Mouse (Mus musculus) hindbrain, postnatal 0 days (tissue): ENCODE measurements around the gene Setdb1. TPM values are rescaled to one million over a fixed set of nuclear protein-coding genes. Genes with fewer than 3 reads are reported as not detected.
"Not testable (repeated sequence)": the region's sequence is repeated elsewhere in the genome, so short reads cannot be mapped to it uniquely, and the experiment has no call there.

Source experiments
- ATAC-seq: fragments of 200-750 bp; cut with Nextera tagmentation; 2 replicates; pipeline ENCODE4 v1.8.0; 2017; ENCODE audit warnings: mild to moderate bottlenecking, moderate TSS enrichment, moderate library complexity
- DNase-seq: peaks from one replicate; pipeline ENCODE4 v3.0.0-alpha.2; 2015; ENCODE audit warnings: low spot score
- H3K27ac ChIP-seq: fragments of 300-500 bp; sonication (generic); 2 replicates; pipeline ENCODE4 v1.5.1; 2014; ENCODE audit warnings: mild to moderate bottlenecking
- H3K27me3 ChIP-seq: fragments of 300-500 bp; sonication (generic); 2 replicates; pipeline ENCODE4 v1.6.1; 2014; ENCODE audit warnings: low read length, mixed read lengths; ENCODE audit not compliant: insufficient read depth
- H3K36me3 ChIP-seq: fragments of 300-500 bp; sonication (generic); 2 replicates; pipeline ENCODE4 v1.6.1; 2014; ENCODE audit warnings: low read length, mixed read lengths; ENCODE audit not compliant: insufficient read depth
- H3K4me1 ChIP-seq: fragments of 300-500 bp; sonication (generic); 2 replicates; pipeline ENCODE4 v1.6.1; 2014; ENCODE audit warnings: antibody characterized with exemption, low read length, mixed read lengths; ENCODE audit not compliant: insufficient read depth
- H3K4me2 ChIP-seq: fragments of 300-500 bp; sonication (generic); 2 replicates; pipeline ENCODE4 v1.6.1; 2014; ENCODE audit warnings: low read depth, mild to moderate bottlenecking, low read length, moderate library complexity, mixed read lengths
- H3K4me3 ChIP-seq: fragments of 300-500 bp; sonication (generic); 2 replicates; pipeline ENCODE4 v1.5.1; 2014; ENCODE audit warnings: low read length
- H3K9ac ChIP-seq: fragments of 300-500 bp; sonication (generic); replicated peaks from 2 replicates; pipeline ENCODE4 v1.6.1; 2014; ENCODE audit warnings: mild to moderate bottlenecking, low read length, moderate library complexity, mixed read lengths
- H3K9me3 ChIP-seq: fragments of 300-500 bp; sonication (generic); 2 replicates; pipeline ENCODE4 v1.6.1; 2016; ENCODE audit warnings: low read length, mixed read lengths
- CTCF ChIP-seq: IDR thresholded peaks from 2 replicates; pipeline ENCODE4 v1.5.1; 2016; ENCODE audit warnings: antibody characterized with exemption, control low read depth, low read depth
- WGBS: fragments of 180-500 bp; shearing (Covaris S2); extraction: QIAGEN DNeasy Blood & Tissue Kit; methylation state at CpG from one replicate; pipeline ENCODE4 v1.1.7; 2014; 5-methylcytosine and 5-hydroxymethylcytosine counted together
- polyA plus RNA-seq: library from polyadenylated mRNA; unstranded; fragments of >200 nt; fragmentation: Nextera tagmentation; extraction: Ambion mirVana; gene quantifications from 2 replicates; pipeline ENCODE4 v1.2.1, GENCODE M21; 2015
- total RNA-seq: library from RNA; depleted of rRNA; stranded (reverse); fragments of >200 nt; gene quantifications from 2 replicates; pipeline ENCODE4 v1.2.3, GENCODE M21; 2014; rRNA removed

The Setdb1 gene
- 36.6 and 50.8 TPM in 2 replicates for total RNA-seq
- 26.4 and 26.5 TPM in 2 replicates for polyA plus RNA-seq

DNA sequence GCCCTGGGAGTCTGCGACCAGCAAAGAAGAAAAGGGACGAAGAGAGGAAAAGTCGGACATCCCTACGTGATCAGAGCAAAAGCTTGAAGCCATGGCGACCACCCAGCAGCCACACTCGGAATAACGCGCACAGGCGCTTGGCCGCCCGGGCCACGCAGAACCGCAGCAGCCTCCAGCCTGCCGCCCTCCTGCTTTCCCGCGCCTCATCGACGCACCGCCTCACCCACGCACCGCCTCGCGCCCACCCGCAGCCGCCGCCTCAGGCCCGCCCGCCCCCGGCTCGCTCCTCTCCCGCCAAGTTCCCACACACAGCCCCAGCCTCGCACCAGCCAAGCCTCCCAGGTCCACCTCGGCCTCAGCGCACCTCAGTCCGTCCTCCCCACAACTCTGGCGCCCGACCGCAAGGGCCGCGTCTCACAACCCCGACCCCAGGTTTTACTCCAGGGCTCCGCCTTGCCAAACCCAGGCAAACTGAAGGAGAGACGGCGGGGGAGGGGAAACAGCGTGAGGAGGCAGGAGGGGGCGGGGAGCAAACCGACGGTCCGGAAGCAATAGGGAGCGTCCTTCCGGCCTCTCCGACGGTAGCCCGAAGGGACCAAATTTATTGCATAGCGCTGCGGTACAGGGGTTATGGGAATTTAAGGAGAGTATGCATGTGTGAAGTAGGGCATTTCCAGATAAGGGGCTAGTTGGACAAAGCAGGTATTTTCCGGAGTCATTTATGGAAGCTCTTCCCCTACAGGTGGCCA is at the start of gene Setdb1:
TSS of gene Setdb1 (minus strand) at position 502 of the 749 bp plus-strand sequence.
- peak within 1 kb of the TSS; percentile 45 for H3K4me3 ChIP-seq
- H3K36me3 ChIP-seq: peaks cover 14% of the 10 kb centered on the region; the same call in 1 of the 2 replicates
- peak; percentile 96 for ATAC-seq
- not testable (repeated sequence) for H3K9me3 ChIP-seq, H3K4me1 ChIP-seq, H3K27me3 ChIP-seq
- peak within 1 kb of the TSS; percentile 28; the same call in 1 of the 2 replicates for H3K9ac ChIP-seq
- peak within 1 kb of the TSS; percentile 52 for H3K4me2 ChIP-seq
- WGBS: under 1% methylated on average over 33 of the region's 57 CpGs
- DNase-seq: peak; percentile 98
- H3K27ac ChIP-seq: peak within 1 kb of the TSS; percentile 56; the same call in 1 of the 2 replicates

DNA sequence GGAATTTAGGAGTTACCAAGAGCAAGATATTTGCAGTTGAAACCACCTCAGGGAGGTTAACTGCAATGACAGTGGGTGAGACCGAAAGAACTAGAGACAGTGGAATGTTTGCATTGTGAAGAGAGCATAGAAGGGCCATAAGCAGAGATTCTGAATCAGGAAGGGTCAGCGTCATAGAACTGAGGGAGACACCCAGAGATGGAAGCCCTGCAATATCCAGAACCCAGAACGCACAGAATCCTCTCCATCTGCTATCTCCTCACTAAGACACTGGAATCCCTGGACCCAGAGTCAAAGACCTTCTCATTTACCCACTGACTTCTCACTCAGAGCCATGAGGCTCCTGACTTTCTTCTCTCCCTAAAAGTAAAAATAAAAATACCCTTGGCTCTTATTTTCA is 45.7 kb upstream of the Setdb1 start, which contains the start of gene 4930558C23Rik:
TSS of gene 4930558C23Rik (minus strand) at position 101 of the 400 bp plus-strand sequence.
- 92% methylated on average over 3 of the region's 3 CpGs for WGBS
- Histone ChIP-seq H3K4me1 (no peaks in the 10 kb centered on the region), H3K27ac (no peak within 1 kb of the TSS), H3K4me2 (no peak within 1 kb of the TSS), H3K9me3 (no peaks in the 10 kb centered on the region), H3K4me3 (no peak within 1 kb of the TSS), H3K36me3 (no peaks in the 10 kb centered on the region), H3K9ac (no peak within 1 kb of the TSS), H3K27me3 (no peaks in the 10 kb centered on the region)
- no peak for DNase-seq
- ATAC-seq: no peak
- no peak for TF ChIP-seq CTCF

DNA sequence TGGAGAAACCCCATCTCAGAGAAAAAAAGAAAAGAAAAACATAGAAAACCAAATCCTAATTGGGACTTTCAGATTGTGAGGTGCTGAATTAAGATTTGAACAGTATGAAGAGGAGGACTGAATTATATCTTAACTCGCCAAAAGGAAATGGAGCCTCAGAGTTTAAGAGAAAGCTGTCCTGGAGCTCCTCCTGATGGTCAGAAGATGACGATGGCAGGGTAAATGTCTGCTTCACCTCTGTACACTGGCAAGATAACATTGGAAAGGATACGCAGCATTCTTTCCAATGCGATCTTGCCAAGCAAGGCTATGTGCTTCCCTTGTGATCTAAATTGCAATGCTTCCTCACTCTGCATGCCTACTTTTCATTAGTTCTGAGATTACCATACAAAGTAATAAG is 37.4 kb upstream of the Setdb1 start:
- no peak overlapping the region for H3K4me3 ChIP-seq
- no peaks in the 10 kb centered on the region for H3K27me3 ChIP-seq
- ATAC-seq (no peak), DNase-seq (no peak)
- H3K4me1 ChIP-seq: no peaks in the 10 kb centered on the region
- H3K9ac ChIP-seq: no peak overlapping the region
- TF ChIP-seq CTCF: no peak; the same call in 1 of the 2 replicates
- H3K9me3 ChIP-seq: no peaks in the 10 kb centered on the region
- 84% methylated on average over 4 of the region's 4 CpGs for WGBS
- no peak overlapping the region for H3K4me2 ChIP-seq
- no peaks in the 10 kb centered on the region for H3K36me3 ChIP-seq
- H3K27ac ChIP-seq: no peak overlapping the region

DNA sequence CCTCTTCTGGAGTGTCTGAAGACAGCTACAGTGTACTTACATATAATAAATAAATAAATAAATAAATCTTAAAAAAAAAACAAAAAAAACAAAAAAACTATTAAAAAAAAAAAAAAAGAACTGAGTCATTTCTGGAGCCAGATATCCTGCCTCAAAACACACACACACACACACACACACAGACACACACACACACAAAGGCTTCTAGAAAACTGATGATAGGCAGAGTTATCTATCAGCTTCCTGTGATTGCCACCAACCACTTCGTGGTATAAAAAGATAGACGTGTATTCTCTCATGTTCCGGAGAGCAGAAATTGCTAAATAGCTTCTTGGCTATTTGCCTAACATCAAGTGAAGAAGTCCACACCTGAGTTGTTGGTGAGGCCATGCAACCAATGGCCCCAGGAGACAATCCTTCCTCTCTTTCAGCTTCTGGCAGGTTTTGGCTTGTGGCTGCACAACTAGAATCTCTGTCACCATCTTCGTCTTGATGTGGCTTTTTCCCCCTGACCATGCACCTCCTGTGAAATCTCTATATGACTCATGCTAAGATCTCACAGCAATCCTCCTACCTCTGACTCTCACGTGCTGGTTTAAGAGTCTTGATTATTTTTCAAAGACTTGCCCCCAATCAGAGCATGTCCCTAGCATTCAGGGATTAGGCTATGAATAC is 28.5 kb upstream of the Setdb1 start:
- 90% methylated on average over 5 of the region's 5 CpGs for WGBS

DNA sequence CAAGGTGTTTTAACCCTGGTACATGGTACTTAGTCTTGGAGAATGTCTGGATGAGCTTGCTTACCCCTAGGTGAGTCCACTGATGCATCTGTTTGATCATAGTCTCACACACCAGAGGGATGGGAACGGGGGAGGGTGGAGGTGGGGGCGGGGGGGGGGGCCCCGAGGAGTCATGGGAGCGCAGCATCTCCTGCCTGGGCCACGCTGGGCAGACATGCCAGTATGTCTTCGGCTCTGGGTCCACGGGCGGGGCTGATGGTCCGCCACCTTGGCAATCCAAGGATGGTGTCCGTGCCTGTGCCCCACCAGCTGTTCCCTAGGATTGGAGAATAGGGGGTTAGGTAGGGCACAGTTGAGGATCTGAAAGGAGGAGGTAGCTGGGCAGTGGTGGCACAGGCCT is 16.2 kb upstream of the Setdb1 start:
- no peak overlapping the region for H3K9ac ChIP-seq
- ATAC-seq: no peak
- H3K36me3 ChIP-seq: no peaks in the 10 kb centered on the region
- no peak for TF ChIP-seq CTCF
- no peaks in the 10 kb centered on the region for H3K4me1 ChIP-seq
- 0 out of 2 replicates have a peak, but pooled peaks cover 4% of the 10 kb centered on the region for H3K9me3 ChIP-seq
- no peak for DNase-seq
- WGBS: 89% methylated on average over 10 of the region's 10 CpGs
- H3K27ac ChIP-seq: no peak overlapping the region
- no peak overlapping the region for H3K4me2 ChIP-seq
- H3K27me3 ChIP-seq: no peaks in the 10 kb centered on the region
- H3K4me3 ChIP-seq: no peak overlapping the region

More for the DNA sequence above, 28.5 kb upstream of the Setdb1 start:
- no peak overlapping the region for H3K4me2 ChIP-seq
- no peaks in the 10 kb centered on the region for H3K27me3 ChIP-seq
- no peak overlapping the region for H3K4me3 ChIP-seq
- no peak overlapping the region for H3K9ac ChIP-seq
- H3K4me1 ChIP-seq: no peaks in the 10 kb centered on the region
- no peaks in the 10 kb centered on the region for H3K36me3 ChIP-seq
- DNase-seq (no peak), ATAC-seq (no peak)
- H3K9me3 ChIP-seq: no peaks in the 10 kb centered on the region
- no peak overlapping the region for H3K27ac ChIP-seq
- no peak for TF ChIP-seq CTCF

DNA sequence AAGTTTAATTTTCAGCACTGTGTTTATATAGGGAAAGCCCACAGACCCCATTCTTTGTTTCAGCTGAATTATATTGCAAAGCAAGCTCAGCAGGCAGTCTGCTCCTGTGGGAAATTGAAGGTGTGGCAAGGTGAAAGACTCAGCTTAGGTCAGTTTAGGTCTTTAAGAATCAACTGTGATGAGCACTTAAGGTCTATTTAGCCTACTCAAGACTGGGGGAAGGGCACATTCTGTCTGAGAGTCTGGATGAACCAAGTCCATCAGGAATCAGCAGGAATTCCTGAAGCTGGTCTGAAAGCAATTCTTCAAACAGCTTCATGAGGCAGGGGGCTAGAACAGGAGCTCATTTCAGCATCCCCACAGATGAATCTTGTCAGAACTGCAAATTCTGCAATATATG is 13.1 kb upstream of the Setdb1 start:
- no peak for ATAC-seq
- Histone ChIP-seq H3K27ac (no peak overlapping the region), H3K9ac (no peak overlapping the region), H3K4me2 (no peak overlapping the region), H3K27me3 (no peaks in the 10 kb centered on the region), H3K36me3 (no peaks in the 10 kb centered on the region), H3K9me3 (no peaks in the 10 kb centered on the region), H3K4me3 (no peak overlapping the region), H3K4me1 (no peaks in the 10 kb centered on the region)
- DNase-seq: no peak
- no peak for TF ChIP-seq CTCF

DNA sequence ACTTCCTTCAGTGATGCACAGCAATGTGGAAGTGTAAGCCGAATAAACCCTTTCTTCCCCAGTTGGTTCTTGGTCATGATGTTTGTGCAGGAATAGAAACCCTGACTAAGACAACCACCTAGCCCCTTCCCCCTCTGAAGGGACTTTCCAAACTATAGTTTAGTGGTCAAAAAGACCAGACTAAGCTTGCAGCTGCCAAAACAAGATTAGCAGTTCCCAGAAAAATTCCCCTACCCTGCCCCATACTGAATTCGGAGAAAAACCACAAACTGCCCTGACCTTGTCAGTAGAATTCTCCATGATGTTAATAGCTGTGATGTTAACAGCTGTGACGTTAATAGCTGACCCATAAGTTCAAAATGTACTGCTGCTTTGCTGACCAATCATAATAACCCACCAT is 3.3 kb upstream of the Setdb1 start:
- DNase-seq, H3K27ac ChIP-seq, H3K27me3 ChIP-seq, H3K9ac ChIP-seq, H3K4me2 ChIP-seq, ATAC-seq, H3K4me3 ChIP-seq, H3K9me3 ChIP-seq, H3K36me3 ChIP-seq, H3K4me1 ChIP-seq: not testable (repeated sequence)
- 80% methylated on average over 3 of the region's 3 CpGs for WGBS
